ENCODE assay signal across 18 mouse cellular contexts in genomic region chr7:109012575-109012974, GRCm38 (mm10).
DNase-seq lines count a peak whose midpoint lies in the region; ATAC-seq lines count a peak whose summit lies in the region.
"Had no signal": no experiment of that assay in that cellular context is flagged by ENCODE, and none has a peak within 500 bp of the region (broad histone marks: within the 10 kb centered on the region; RNA-seq: fewer than 3 reads in every experiment).

No protein-coding gene starts in this region.

- peak overlapping the region; percentile 79 for H3K27ac ChIP-seq in forebrain, embryonic 13.5 days
- no peak overlapping the region; the same call in 1 of the 2 replicates for H3K27ac ChIP-seq in forebrain, embryonic 11.5 days (ENCODE audit: low read depth, low read length)
- H3K27ac ChIP-seq in forebrain, embryonic 16.5 days (ENCODE audit: low read length) = peak overlapping the region; percentile 29; the same call in 1 of the 2 replicates
- H3K27ac ChIP-seq in midbrain, embryonic 10.5 days (replicated peaks) = no peak overlapping the region
- no peak overlapping the region for H3K27ac ChIP-seq in neural tube, embryonic 12.5 days
- H3K27ac ChIP-seq: embryonic facial prominence, embryonic 12.5 days; heart, embryonic 13.5 days; kidney, postnatal 0 days; limb, embryonic 15.5 days had no signal

- H3K4me1 ChIP-seq in forebrain, embryonic 13.5 days = peaks cover 52% of the 10 kb centered on the region
- peaks cover 14% of the 10 kb centered on the region for H3K4me1 ChIP-seq in forebrain, embryonic 11.5 days (replicated peaks; ENCODE audit: control insufficient read depth, insufficient read depth, low read length)
- H3K4me1 ChIP-seq in forebrain, embryonic 16.5 days (replicated peaks; ENCODE audit: control insufficient read depth, insufficient read depth, low read length) = peaks cover 34% of the 10 kb centered on the region
- peaks cover 42% of the 10 kb centered on the region for H3K4me1 ChIP-seq in midbrain, embryonic 10.5 days
- peaks cover 44% of the 10 kb centered on the region for H3K4me1 ChIP-seq in neural tube, embryonic 12.5 days

- no peaks in the 10 kb centered on the region for H3K9me3 ChIP-seq in forebrain, embryonic 13.5 days (replicated peaks)
- H3K9me3 ChIP-seq in forebrain, embryonic 11.5 days (ENCODE audit: control insufficient read depth, low read length) = no peaks in the 10 kb centered on the region
- no peaks in the 10 kb centered on the region for H3K9me3 ChIP-seq in forebrain, embryonic 16.5 days (ENCODE audit: control insufficient read depth, low read length)
- no peaks in the 10 kb centered on the region for H3K9me3 ChIP-seq in midbrain, embryonic 10.5 days (replicated peaks)
- H3K9me3 ChIP-seq in neural tube, embryonic 12.5 days = no peaks in the 10 kb centered on the region
- H3K9me3 ChIP-seq: embryonic facial prominence, embryonic 12.5 days; heart, embryonic 13.5 days; limb, embryonic 15.5 days had no signal

- DNase-seq in forebrain, embryonic 11.5 days (ENCODE audit: low spot score) = no peak
- no peak for DNase-seq in midbrain, embryonic 10.5 days (ENCODE audit: low spot score)
- DNase-seq in heart, postnatal 14 days = no peak
- DNase-seq in thymus, postnatal 25 days = no peak
- DNase-seq in right cerebral cortex, postnatal 4 days = no peak
- DNase-seq: adrenal gland, postnatal 14 days; heart, postnatal 4 days; liver, postnatal 0 days; lung, postnatal 14 days; thymus, adult 18-20 months had no signal

- H3K4me2 ChIP-seq in forebrain, embryonic 13.5 days = peak overlapping the region; percentile 80
- no peak overlapping the region; the same call in 1 of the 2 replicates for H3K4me2 ChIP-seq in forebrain, embryonic 11.5 days (ENCODE audit: low read depth, low read length, severe bottlenecking)
- peak overlapping the region; percentile 75 for H3K4me2 ChIP-seq in forebrain, embryonic 16.5 days (ENCODE audit: low read length)
- peak overlapping the region; percentile 89 for H3K4me2 ChIP-seq in neural tube, embryonic 12.5 days (replicated peaks)
- H3K4me2 ChIP-seq: embryonic facial prominence, embryonic 12.5 days; heart, embryonic 13.5 days; limb, embryonic 15.5 days had no signal

- no peak for ATAC-seq in forebrain, embryonic 13.5 days
- no peak for ATAC-seq in forebrain, embryonic 11.5 days (replicated peaks; ENCODE audit: low FRiP score)
- ATAC-seq in forebrain, embryonic 16.5 days = no peak
- no peak for ATAC-seq in neural tube, embryonic 12.5 days (ENCODE audit: low FRiP score, low read depth)
- ATAC-seq: intestine, postnatal 0 days; liver, postnatal 0 days had no signal

- intact Hi-C loops in heart, postnatal 14 days (cut with DNase I) = no loop called here

- H3K4me3 ChIP-seq in forebrain, embryonic 13.5 days = peak overlapping the region; percentile 76
- no peak overlapping the region for H3K4me3 ChIP-seq in forebrain, embryonic 11.5 days (ENCODE audit: low read depth, low read length)
- H3K4me3 ChIP-seq in forebrain, embryonic 16.5 days (replicated peaks; ENCODE audit: low read length) = peak overlapping the region; percentile 79; the same call in 1 of the 2 replicates
- H3K4me3 ChIP-seq in midbrain, embryonic 10.5 days = peak overlapping the region; percentile 84; the same call in 1 of the 2 replicates
- H3K4me3 ChIP-seq in neural tube, embryonic 12.5 days = no peak overlapping the region
- H3K4me3 ChIP-seq: embryonic facial prominence, embryonic 12.5 days; heart, embryonic 13.5 days; limb, embryonic 15.5 days had no signal

- peaks cover 23% of the 10 kb centered on the region for H3K27me3 ChIP-seq in forebrain, embryonic 13.5 days
- H3K27me3 ChIP-seq in forebrain, embryonic 11.5 days (ENCODE audit: control insufficient read depth, insufficient read depth, low read length) = peaks cover 17% of the 10 kb centered on the region
- peaks cover 2% of the 10 kb centered on the region; the same call in 1 of the 2 replicates for H3K27me3 ChIP-seq in forebrain, embryonic 16.5 days (replicated peaks; ENCODE audit: control insufficient read depth, insufficient read depth, low read length)
- peaks cover 74% of the 10 kb centered on the region for H3K27me3 ChIP-seq in midbrain, embryonic 10.5 days (ENCODE audit: low read depth, poor library complexity, severe bottlenecking)
- peaks cover 22% of the 10 kb centered on the region for H3K27me3 ChIP-seq in neural tube, embryonic 12.5 days (replicated peaks)

- no peaks in the 10 kb centered on the region for H3K36me3 ChIP-seq in forebrain, embryonic 13.5 days (ENCODE audit: poor library complexity, severe bottlenecking)
- H3K36me3 ChIP-seq in forebrain, embryonic 11.5 days (ENCODE audit: control insufficient read depth, insufficient read depth, low read length) = no peaks in the 10 kb centered on the region
- no peaks in the 10 kb centered on the region for H3K36me3 ChIP-seq in forebrain, embryonic 16.5 days (ENCODE audit: control insufficient read depth, insufficient read depth)
- no peaks in the 10 kb centered on the region for H3K36me3 ChIP-seq in midbrain, embryonic 10.5 days
- H3K36me3 ChIP-seq in neural tube, embryonic 12.5 days = no peaks in the 10 kb centered on the region
- H3K36me3 ChIP-seq: embryonic facial prominence, embryonic 12.5 days; heart, embryonic 13.5 days; limb, embryonic 15.5 days had no signal

- 0 out of 2 replicates have a peak overlapping the region, but pooled peaks have one; percentile 89 for H3K9ac ChIP-seq in forebrain, embryonic 13.5 days
- H3K9ac ChIP-seq in forebrain, embryonic 11.5 days (ENCODE audit: low read length) = no peak overlapping the region
- H3K9ac ChIP-seq in forebrain, embryonic 16.5 days (replicated peaks; ENCODE audit: low read depth, low read length) = peak overlapping the region; percentile 10; the same call in 1 of the 2 replicates
- H3K9ac ChIP-seq in neural tube, embryonic 12.5 days = no peak overlapping the region
- H3K9ac ChIP-seq: embryonic facial prominence, embryonic 12.5 days; heart, embryonic 13.5 days; limb, embryonic 15.5 days; liver, postnatal 0 days had no signal

- WGBS in forebrain, embryonic 13.5 days = 79% methylated on average over 1 of the region's 1 CpGs
- WGBS in forebrain, embryonic 11.5 days = 90% methylated on average over 1 of the region's 1 CpGs
- 79% methylated on average over 1 of the region's 1 CpGs for WGBS in forebrain, embryonic 16.5 days
- 83% methylated on average over 1 of the region's 1 CpGs for WGBS in midbrain, embryonic 10.5 days
- WGBS in neural tube, embryonic 12.5 days = 77% methylated on average over 1 of the region's 1 CpGs

Comparison
In these comparisons a context has a peak if more than half of its experiments do, and no peak if none do; other contexts are left out.
1. H3K27ac ChIP-seq: peak in forebrain, embryonic 13.5 days (single experiment) and forebrain, embryonic 16.5 days (single experiment); none in forebrain, embryonic 11.5 days (single experiment), midbrain, embryonic 10.5 days (single experiment) and neural tube, embryonic 12.5 days (single experiment).
2. H3K4me3 ChIP-seq: peak in forebrain, embryonic 13.5 days (single experiment), forebrain, embryonic 16.5 days (single experiment) and midbrain, embryonic 10.5 days (single experiment); none in forebrain, embryonic 11.5 days (single experiment) and neural tube, embryonic 12.5 days (single experiment).
3. H3K9ac ChIP-seq: peak in forebrain, embryonic 13.5 days (single experiment) and forebrain, embryonic 16.5 days (single experiment); none in forebrain, embryonic 11.5 days (single experiment) and neural tube, embryonic 12.5 days (single experiment).